Mouse (Mus musculus): ENCODE data around the gene Entpd1. TPM values are rescaled to one million over a fixed set of nuclear protein-coding genes. Genes with fewer than 3 reads are reported as not detected.
A peak's percentile ranks its signal among the peaks of the same experiment; 100 is the strongest.

The Entpd1 gene
- polyA plus RNA-seq (2015; fragmentation: Nextera tagmentation; extraction: Ambion mirVana) = 8.4 and 8.6 TPM in 2 replicates

DNA sequence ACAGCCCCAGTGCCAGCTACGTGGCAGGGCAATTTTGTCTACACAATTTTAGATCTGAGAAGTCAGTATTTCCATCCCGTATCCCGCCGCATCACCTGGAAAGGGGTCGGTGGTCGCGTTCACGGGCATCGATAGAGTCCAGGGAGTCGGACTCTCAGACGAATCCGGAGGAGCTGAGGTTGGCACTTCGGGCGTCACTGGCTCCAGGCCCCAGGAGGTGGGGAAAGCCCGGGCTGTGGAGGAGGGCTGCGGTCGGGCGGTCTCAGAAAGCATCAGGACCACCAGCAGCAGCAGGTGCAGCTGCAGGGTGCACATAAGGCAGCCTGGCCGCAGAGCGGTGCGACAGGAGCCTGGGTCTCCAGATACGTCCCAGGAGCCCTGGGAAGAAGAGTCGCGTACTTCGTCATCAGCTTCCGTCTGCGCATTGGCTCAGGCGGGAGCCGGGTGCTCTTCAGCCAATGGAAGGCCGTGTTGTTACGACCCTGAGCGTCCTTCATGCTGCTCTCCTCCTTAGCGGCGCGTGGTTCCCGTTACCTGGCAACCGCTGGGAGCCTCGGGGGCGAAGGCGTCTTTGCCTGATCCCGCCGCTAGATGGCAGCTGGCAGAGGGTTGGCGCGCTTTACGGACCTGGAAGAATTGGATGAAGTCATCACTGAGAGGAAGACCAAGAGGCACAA lies at the start of gene Entpd1, which contains the start of gene Tctn3:
Entpd1 (plus strand) TSS at position 537 of the 677 bp plus-strand sequence.
Tctn3 (minus strand) TSS at position 404 of the 677 bp plus-strand sequence.
- Histone ChIP-seq H3K27me3 (no peaks in the 10 kb centered on the region), H3K9ac (replicated peaks) (peak within 1 kb of the TSS; percentile 79), H3K4me2 (replicated peaks) (peak within 1 kb of the TSS; percentile 59), H3K4me3 (peak within 1 kb of the TSS; percentile 89), H3K36me3 (peaks cover 23% of the 10 kb centered on the region), H3K9me3 (no peaks in the 10 kb centered on the region), H3K4me1 (peaks cover 13% of the 10 kb centered on the region), H3K27ac (replicated peaks) (no peak within 1 kb of the TSS)
- WGBS = under 1% methylated on average over 45 of the region's 45 CpGs
- peak; percentile 100 for ATAC-seq (replicated peaks)

DNA sequence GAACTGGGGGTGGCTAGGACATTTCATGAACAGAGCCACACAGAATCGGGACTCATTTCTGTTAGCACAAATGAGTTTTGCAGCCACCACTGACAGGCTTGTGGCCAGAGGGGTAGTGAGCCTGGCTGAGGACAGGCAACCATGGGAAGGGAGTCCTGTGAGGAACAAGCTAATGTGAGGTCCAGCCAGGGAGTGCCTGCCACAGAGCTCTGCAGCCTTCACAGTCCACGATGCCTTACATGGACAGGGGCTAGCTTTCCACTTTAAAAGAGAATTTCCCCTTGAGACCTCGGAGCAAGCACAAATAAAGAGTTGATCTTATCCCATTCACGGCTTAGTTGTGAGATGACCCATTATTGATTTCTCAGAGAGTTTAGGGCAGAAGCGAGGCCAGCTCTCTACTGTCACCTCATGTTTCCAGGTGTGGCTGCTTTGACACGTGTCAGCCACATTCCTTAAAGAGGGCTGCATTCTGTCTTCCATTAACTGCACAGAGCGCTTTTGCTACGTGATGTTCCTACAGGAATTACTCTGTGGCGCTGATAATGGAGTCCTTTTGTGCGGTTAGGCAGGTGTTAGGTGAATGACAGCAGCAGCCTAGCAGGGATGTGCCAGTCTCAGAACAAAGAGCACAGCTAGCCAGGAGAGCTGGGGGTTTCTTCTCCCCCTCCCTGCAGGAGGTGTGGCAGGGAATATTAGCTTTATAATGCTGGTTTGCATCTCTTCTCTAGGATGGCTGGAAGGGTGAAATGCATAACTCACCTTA lies 48.1 kb upstream of the Entpd1 start:
- Histone ChIP-seq H3K27me3 (no peaks in the 10 kb centered on the region), H3K36me3 (peaks cover 67% of the 10 kb centered on the region), H3K9ac (replicated peaks) (no peak overlapping the region), H3K9me3 (no peaks in the 10 kb centered on the region), H3K4me3 (no peak overlapping the region), H3K27ac (replicated peaks) (no peak overlapping the region; the same call in 1 of the 2 replicates), H3K4me1 (no peaks in the 10 kb centered on the region), H3K4me2 (replicated peaks) (no peak overlapping the region)
- ATAC-seq (replicated peaks) = no peak
- 80% methylated on average over 10 of the region's 10 CpGs for WGBS

DNA sequence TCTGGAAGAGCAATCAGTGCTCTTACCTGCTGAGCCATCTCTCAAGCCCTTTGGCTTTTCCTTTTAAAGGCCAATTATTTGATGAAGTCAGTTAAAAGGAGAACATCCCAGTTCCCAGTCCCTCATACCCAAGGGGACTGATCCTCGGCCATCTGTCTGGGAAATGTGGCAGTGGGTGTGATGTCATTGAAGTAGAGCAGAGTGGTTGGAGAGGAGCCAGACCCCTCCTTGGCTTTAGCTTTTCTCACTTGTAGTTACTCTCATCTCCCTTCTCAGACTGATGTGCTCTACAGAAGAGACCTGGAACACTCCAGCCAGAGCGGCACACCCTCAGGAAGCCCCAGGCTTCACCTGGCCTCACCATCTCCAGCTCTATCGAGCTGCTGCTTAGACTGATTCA lies 44.5 kb upstream of the Entpd1 start:
- no peak for ATAC-seq (replicated peaks)
- H3K4me1 ChIP-seq = no peaks in the 10 kb centered on the region
- no peak overlapping the region for H3K27ac ChIP-seq (replicated peaks)
- H3K9ac ChIP-seq (replicated peaks) = no peak overlapping the region
- H3K27me3 ChIP-seq = no peaks in the 10 kb centered on the region
- H3K9me3 ChIP-seq = peaks cover 11% of the 10 kb centered on the region
- H3K4me2 ChIP-seq (replicated peaks) = no peak overlapping the region
- 71% methylated on average over 3 of the region's 3 CpGs for WGBS
- no peak overlapping the region for H3K4me3 ChIP-seq
- peaks cover 91% of the 10 kb centered on the region for H3K36me3 ChIP-seq

- no peak for ATAC-seq (replicated peaks)
- Histone ChIP-seq H3K4me1 (no peaks in the 10 kb centered on the region), H3K9me3 (peaks cover 11% of the 10 kb centered on the region), H3K27me3 (no peaks in the 10 kb centered on the region), H3K36me3 (peaks cover 95% of the 10 kb centered on the region), H3K27ac (replicated peaks) (no peak overlapping the region), H3K9ac (replicated peaks) (no peak overlapping the region), H3K4me3 (no peak overlapping the region), H3K4me2 (replicated peaks) (no peak overlapping the region)
- WGBS = 90% methylated on average over 9 of the region's 9 CpGs
Observed at GRCm38 (mm10) chr19:40570726-40571125, 41.4 kb upstream of the Entpd1 start.

- H3K27me3 ChIP-seq = no peaks in the 10 kb centered on the region
- no peak for ATAC-seq (replicated peaks)
- peaks cover 91% of the 10 kb centered on the region for H3K36me3 ChIP-seq
- no peaks in the 10 kb centered on the region for H3K9me3 ChIP-seq
- H3K9ac ChIP-seq (replicated peaks) = no peak overlapping the region
- H3K27ac ChIP-seq (replicated peaks) = no peak overlapping the region
- no peak overlapping the region for H3K4me3 ChIP-seq
- WGBS = 86% methylated on average over 5 of the region's 5 CpGs
- no peaks in the 10 kb centered on the region for H3K4me1 ChIP-seq
- no peak overlapping the region for H3K4me2 ChIP-seq (replicated peaks)
Observed at GRCm38 (mm10) chr19:40575438-40575837, 36.7 kb upstream of the Entpd1 start.

- H3K4me3 ChIP-seq = no peak overlapping the region
- ATAC-seq (replicated peaks) = no peak
- H3K9ac ChIP-seq (replicated peaks) = no peak overlapping the region
- H3K4me2 ChIP-seq (replicated peaks) = no peak overlapping the region
- no peaks in the 10 kb centered on the region for H3K27me3 ChIP-seq
- H3K36me3 ChIP-seq = peaks cover 57% of the 10 kb centered on the region
- H3K9me3 ChIP-seq = no peaks in the 10 kb centered on the region
- H3K27ac ChIP-seq (replicated peaks) = no peak overlapping the region
- H3K4me1 ChIP-seq = no peaks in the 10 kb centered on the region
- 88% methylated on average over 2 of the region's 2 CpGs for WGBS
Observed at GRCm38 (mm10) chr19:40580902-40581301, 31.3 kb upstream of the Entpd1 start.

- Histone ChIP-seq H3K4me1 (peaks cover 5% of the 10 kb centered on the region), H3K9ac (replicated peaks) (no peak overlapping the region), H3K27me3 (no peaks in the 10 kb centered on the region), H3K27ac (replicated peaks) (no peak overlapping the region), H3K36me3 (peaks cover 49% of the 10 kb centered on the region), H3K9me3 (no peaks in the 10 kb centered on the region), H3K4me3 (no peak overlapping the region), H3K4me2 (replicated peaks) (no peak overlapping the region)
- WGBS = 91% methylated on average over 5 of the region's 5 CpGs
- ATAC-seq (replicated peaks) = no peak
Observed at GRCm38 (mm10) chr19:40581662-40582061, 30.5 kb upstream of the Entpd1 start.

DNA sequence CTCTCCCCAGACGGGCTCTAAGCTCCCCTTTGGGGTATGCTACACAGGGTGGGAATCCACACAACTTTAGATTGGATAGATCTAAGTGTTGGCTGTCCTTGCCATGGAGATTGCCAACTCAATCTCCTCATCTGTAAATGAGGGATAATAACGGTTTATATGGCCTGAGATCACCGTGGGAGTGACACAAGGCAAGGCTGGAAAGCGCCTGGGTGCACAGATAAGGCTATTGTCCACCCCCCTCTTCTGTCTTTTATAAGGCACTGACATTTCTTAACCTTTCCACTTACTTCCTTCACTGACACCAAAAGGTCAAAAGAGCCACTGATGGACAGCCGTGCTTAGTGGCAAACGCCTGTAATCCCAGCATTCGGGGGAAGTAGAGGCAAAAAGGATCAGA lies 25.3 kb upstream of the Entpd1 start:
- Histone ChIP-seq H3K27me3 (no peaks in the 10 kb centered on the region), H3K4me2 (replicated peaks) (peak overlapping the region; percentile 59), H3K9ac (replicated peaks) (peak overlapping the region; percentile 75; the same call in 1 of the 2 replicates), H3K4me1 (peaks cover 23% of the 10 kb centered on the region), H3K36me3 (peaks cover 13% of the 10 kb centered on the region), H3K27ac (replicated peaks) (no peak overlapping the region), H3K4me3 (peak overlapping the region; percentile 73), H3K9me3 (no peaks in the 10 kb centered on the region)
- ATAC-seq (replicated peaks) = no peak
- WGBS = 56% methylated on average over 7 of the region's 7 CpGs

DNA sequence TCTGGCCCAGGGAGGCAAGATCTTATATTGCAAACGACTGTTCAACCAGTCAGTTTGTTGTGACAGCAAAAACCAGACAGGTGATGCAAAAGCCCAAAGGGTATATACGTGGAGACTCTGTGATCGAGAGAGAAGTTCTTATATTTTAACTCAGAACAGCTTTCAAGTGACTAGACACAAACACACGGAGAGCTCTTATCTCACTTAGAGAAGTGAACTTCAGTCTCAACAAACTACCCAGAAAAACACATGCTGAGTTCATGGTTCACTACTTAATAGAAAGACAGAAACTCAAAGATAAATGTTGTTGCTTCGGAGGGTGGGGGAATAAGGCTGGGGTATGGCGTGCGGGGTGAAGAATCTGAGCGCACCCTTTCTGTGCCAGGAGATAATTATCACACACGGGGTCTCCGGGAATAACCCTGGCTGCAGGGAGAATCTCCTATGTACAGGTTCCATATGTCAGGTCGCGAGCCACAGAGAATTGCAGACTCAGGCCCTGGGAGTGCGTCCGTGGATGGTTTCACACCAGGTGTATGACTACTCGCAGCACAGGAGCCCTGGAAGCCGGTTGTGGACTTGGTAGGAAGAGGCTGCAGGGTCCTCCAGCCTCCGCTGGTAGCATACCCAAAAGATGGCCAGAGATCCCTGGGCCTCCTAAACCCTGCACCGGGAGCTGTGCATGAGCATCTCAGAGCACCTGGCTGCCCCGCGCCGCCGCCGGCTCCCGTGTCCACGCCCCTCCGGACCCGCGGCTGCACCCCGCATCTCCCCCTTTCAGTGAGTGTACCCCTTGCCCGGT lies 24.5 kb upstream of the Entpd1 start:
- Histone ChIP-seq H3K4me2 (replicated peaks) (peak overlapping the region; percentile 59), H3K9me3 (no peaks in the 10 kb centered on the region), H3K27me3 (no peaks in the 10 kb centered on the region), H3K4me3 (peak overlapping the region; percentile 73), H3K27ac (replicated peaks) (peak overlapping the region; percentile 50; the same call in 1 of the 2 replicates), H3K9ac (replicated peaks) (peak overlapping the region; percentile 75), H3K36me3 (peaks cover 10% of the 10 kb centered on the region), H3K4me1 (peaks cover 23% of the 10 kb centered on the region)
- peak; percentile 73; the same call in 1 of the 2 replicates for ATAC-seq (replicated peaks)
- WGBS = 2% methylated on average over 30 of the region's 30 CpGs

DNA sequence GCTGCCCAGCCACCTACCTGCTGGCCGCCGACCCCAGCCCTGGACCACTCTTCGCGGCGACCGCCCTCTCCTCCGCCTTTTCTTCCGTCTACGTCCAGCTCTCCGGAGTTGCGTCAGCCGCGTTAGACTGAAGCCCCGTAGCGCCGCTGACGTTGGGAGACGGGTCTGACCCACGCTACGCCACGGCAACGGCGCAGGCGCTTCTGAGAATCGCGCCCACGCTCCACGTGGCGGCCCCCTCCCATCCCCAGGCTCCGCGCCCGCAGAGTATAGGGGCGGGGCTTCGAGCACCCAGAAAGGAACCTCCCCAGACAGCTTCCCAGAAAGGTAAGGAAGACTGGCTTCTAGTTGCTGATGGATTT lies 23.9 kb upstream of the Entpd1 start, which contains the start of gene Aldh18a1:
Aldh18a1 (minus strand) TSS at position 171 of the 362 bp plus-strand sequence.
- peaks cover 23% of the 10 kb centered on the region for H3K4me1 ChIP-seq
- H3K27ac ChIP-seq (replicated peaks) = peak within 1 kb of the TSS; percentile 86
- peaks cover 6% of the 10 kb centered on the region for H3K36me3 ChIP-seq
- H3K27me3 ChIP-seq = no peaks in the 10 kb centered on the region
- no peaks in the 10 kb centered on the region for H3K9me3 ChIP-seq
- H3K9ac ChIP-seq (replicated peaks) = peak within 1 kb of the TSS; percentile 75
- H3K4me3 ChIP-seq = peak within 1 kb of the TSS; percentile 73
- under 1% methylated on average over 32 of the region's 34 CpGs for WGBS
- peak; percentile 96 for ATAC-seq (replicated peaks)
- H3K4me2 ChIP-seq (replicated peaks) = peak within 1 kb of the TSS; percentile 59

DNA sequence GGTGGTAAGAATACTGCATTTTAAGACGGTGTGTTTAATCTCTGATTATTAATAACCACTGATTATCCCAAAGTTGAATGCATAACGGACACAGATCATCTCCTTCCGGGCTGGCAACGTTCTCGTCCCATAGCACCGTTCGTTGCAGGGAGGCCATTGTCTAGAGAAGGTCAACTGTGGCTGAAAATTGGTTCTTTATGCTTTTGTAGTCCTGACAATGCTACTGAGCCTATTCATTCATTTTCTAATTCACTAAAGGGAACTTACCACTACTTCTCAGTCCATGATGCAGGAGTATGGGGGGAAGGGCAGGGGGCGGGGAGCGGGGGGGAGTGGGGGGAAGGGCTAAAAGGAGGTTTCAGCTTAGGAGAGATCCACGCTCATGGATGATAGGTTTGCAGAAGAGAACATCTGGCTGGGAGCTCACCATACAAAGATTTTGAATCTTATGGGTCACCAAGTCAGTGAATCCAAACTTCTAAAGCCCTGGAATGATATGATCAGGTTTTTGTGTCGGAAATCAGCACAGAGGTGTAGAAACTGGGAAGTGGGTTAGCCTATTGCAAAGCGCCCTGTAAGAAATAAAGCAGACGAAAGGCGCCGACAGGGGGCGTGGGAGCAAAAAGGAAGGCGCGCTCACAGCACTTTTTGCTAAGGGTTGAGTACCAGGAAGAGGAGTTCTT lies 23.2 kb upstream of the Entpd1 start:
- peaks cover 23% of the 10 kb centered on the region for H3K4me1 ChIP-seq
- H3K27ac ChIP-seq (replicated peaks) = peak overlapping the region; percentile 86
- peak overlapping the region; percentile 47 for H3K9ac ChIP-seq (replicated peaks)
- H3K9me3 ChIP-seq = no peaks in the 10 kb centered on the region
- WGBS = under 1% methylated on average over 18 of the region's 18 CpGs
- peak overlapping the region; percentile 73 for H3K4me3 ChIP-seq
- peak overlapping the region; percentile 59 for H3K4me2 ChIP-seq (replicated peaks)
- H3K36me3 ChIP-seq = peaks cover 8% of the 10 kb centered on the region
- H3K27me3 ChIP-seq = no peaks in the 10 kb centered on the region
- peak; percentile 75 for ATAC-seq (replicated peaks)
